Comparison of ENCODE assay signal across 22 mouse cellular contexts in the genomic region with DNA sequence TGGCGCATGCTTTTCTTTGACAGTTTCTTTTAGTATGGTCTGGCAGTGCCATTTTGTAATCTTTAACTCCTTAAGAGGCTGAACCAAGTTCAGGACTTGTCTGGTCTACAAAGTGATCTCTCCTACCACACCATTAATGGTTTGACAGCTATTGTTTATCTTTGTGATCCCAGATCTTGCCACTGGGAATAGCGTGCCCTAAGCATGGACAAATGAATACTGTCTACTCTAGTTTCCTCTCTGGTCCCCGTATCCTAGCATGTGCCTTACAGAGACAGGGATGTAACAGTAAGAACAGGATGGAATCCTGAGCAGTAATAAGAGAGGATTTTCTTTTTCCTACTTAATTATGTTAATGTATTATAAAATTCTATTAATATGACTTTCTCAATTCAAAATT.
DNase-seq lines count a peak whose midpoint lies in the region; ATAC-seq and TF ChIP-seq lines count a peak whose summit lies in the region.
"Had no signal": no experiment of that assay in that cellular context is flagged by ENCODE, and none has a peak within 500 bp of the region (broad histone marks: within the 10 kb centered on the region; RNA-seq: fewer than 3 reads in every experiment).

No protein-coding gene starts in this region.

- no peak overlapping the region for H3K4me3 ChIP-seq in heart, embryonic 16.5 days (ENCODE audit: low read length)
- H3K4me3 ChIP-seq in lung, embryonic 14.5 days (ENCODE audit: low read depth, low read length) = no peak overlapping the region
- no peak overlapping the region for H3K4me3 ChIP-seq in lung, embryonic 16.5 days (ENCODE audit: low read length)
- H3K4me3 ChIP-seq: embryonic facial prominence, embryonic 13.5 days; embryonic facial prominence, embryonic 15.5 days; erythroblast, embryonic 14.5 days; forebrain, embryonic 10.5 days; forebrain, embryonic 12.5 days had no signal

- no peaks in the 10 kb centered on the region for H3K27me3 ChIP-seq in heart, embryonic 16.5 days (ENCODE audit: control insufficient read depth, insufficient read depth, low read length)
- no peaks in the 10 kb centered on the region for H3K27me3 ChIP-seq in lung, embryonic 14.5 days (ENCODE audit: insufficient read depth, low read length)
- no peaks in the 10 kb centered on the region for H3K27me3 ChIP-seq in lung, embryonic 16.5 days (ENCODE audit: control insufficient read depth, insufficient read depth, low read depth, low read length)
- H3K27me3 ChIP-seq: embryonic facial prominence, embryonic 13.5 days; embryonic facial prominence, embryonic 15.5 days; forebrain, embryonic 12.5 days had no signal

- H3K36me3 ChIP-seq in heart, embryonic 16.5 days (ENCODE audit: control insufficient read depth, insufficient read depth) = peaks cover 3% of the 10 kb centered on the region; the same call in 1 of the 2 replicates
- H3K36me3 ChIP-seq in lung, embryonic 14.5 days (ENCODE audit: insufficient read depth) = no peaks in the 10 kb centered on the region
- H3K36me3 ChIP-seq in lung, embryonic 16.5 days (ENCODE audit: control insufficient read depth, insufficient read depth, low read length) = no peaks in the 10 kb centered on the region
- H3K36me3 ChIP-seq: embryonic facial prominence, embryonic 13.5 days; embryonic facial prominence, embryonic 15.5 days; forebrain, embryonic 12.5 days had no signal

- peaks cover 5% of the 10 kb centered on the region for H3K4me1 ChIP-seq in heart, embryonic 16.5 days (ENCODE audit: control insufficient read depth, insufficient read depth, low read length)
- peaks cover 8% of the 10 kb centered on the region for H3K4me1 ChIP-seq in lung, embryonic 14.5 days (ENCODE audit: insufficient read depth)
- H3K4me1 ChIP-seq in lung, embryonic 16.5 days (replicated peaks; ENCODE audit: control insufficient read depth, insufficient read depth, low read length) = peaks cover 5% of the 10 kb centered on the region
- H3K4me1 ChIP-seq: embryonic facial prominence, embryonic 13.5 days; embryonic facial prominence, embryonic 15.5 days; forebrain, embryonic 10.5 days; forebrain, embryonic 12.5 days had no signal

- DNase-seq in heart, postnatal 14 days = no peak
- DNase-seq in lung, embryonic 14.5 days = peak; percentile 40
- no peak for DNase-seq in lung, postnatal 14 days
- no peak for DNase-seq in lung, postnatal 25 days (ENCODE audit: low spot score)
- DNase-seq: adrenal gland, adult 2 months; adrenal gland, postnatal 10 days; adrenal gland, postnatal 25 days; cerebellum, adult 11 months; cerebellum, adult 18-20 months; cerebellum, adult 8-10 months; cerebellum, adult 9-11 months; cerebellum, postnatal 14 days; cerebellum, postnatal 36 days; embryo, embryonic 11 days had no signal

- H3K9me3 ChIP-seq in heart, embryonic 16.5 days (replicated peaks; ENCODE audit: control insufficient read depth, low read length) = no peaks in the 10 kb centered on the region
- no peaks in the 10 kb centered on the region for H3K9me3 ChIP-seq in lung, embryonic 14.5 days (ENCODE audit: low read depth, low read length)
- H3K9me3 ChIP-seq in lung, embryonic 16.5 days (ENCODE audit: control insufficient read depth, low read length) = no peaks in the 10 kb centered on the region
- H3K9me3 ChIP-seq: embryonic facial prominence, embryonic 13.5 days; embryonic facial prominence, embryonic 15.5 days; forebrain, embryonic 10.5 days; forebrain, embryonic 12.5 days had no signal

- 57% methylated on average over 3 of the region's 3 CpGs for WGBS in heart, embryonic 16.5 days
- 32% methylated on average over 3 of the region's 3 CpGs for WGBS in lung, embryonic 14.5 days
- WGBS in lung, embryonic 16.5 days = 37% methylated on average over 3 of the region's 3 CpGs

- no peak for TF ChIP-seq CTCF in lung, embryonic 14.5 days (IDR thresholded peaks at IDR 0.05; ENCODE audit: low read depth)

- no peak for ATAC-seq in heart, embryonic 16.5 days (replicated peaks; ENCODE audit: extremely low read depth, insufficient read depth, low FRiP score)
- peak; percentile 73; the same call in 1 of the 2 replicates for ATAC-seq in lung, embryonic 14.5 days (ENCODE audit: insufficient read depth)
- ATAC-seq in lung, embryonic 16.5 days (ENCODE audit: low read depth) = peak; percentile 65
- ATAC-seq: forebrain, embryonic 14.5 days had no signal

- no peak overlapping the region for H3K9ac ChIP-seq in heart, embryonic 16.5 days (ENCODE audit: low read length)
- H3K9ac ChIP-seq in lung, embryonic 14.5 days = no peak overlapping the region
- no peak overlapping the region for H3K9ac ChIP-seq in lung, embryonic 16.5 days (ENCODE audit: low read length)
- H3K9ac ChIP-seq: embryonic facial prominence, embryonic 13.5 days; embryonic facial prominence, embryonic 15.5 days; forebrain, embryonic 12.5 days had no signal

- intact Hi-C loops in heart, postnatal 14 days (cut with DNase I) = loop anchor here (5.0 kb wide), 1 partner anchor 530 kb away; no protein-coding TSS in a partner anchor

- H3K27ac ChIP-seq in heart, embryonic 16.5 days (ENCODE audit: low read length) = peak overlapping the region; percentile 35; the same call in 1 of the 2 replicates
- H3K27ac ChIP-seq in lung, embryonic 14.5 days (ENCODE audit: low read depth) = peak overlapping the region; percentile 60; the same call in 1 of the 2 replicates
- peak overlapping the region; percentile 70 for H3K27ac ChIP-seq in lung, embryonic 16.5 days (ENCODE audit: low read length)
- H3K27ac ChIP-seq: embryonic facial prominence, embryonic 13.5 days; embryonic facial prominence, embryonic 15.5 days; forebrain, embryonic 10.5 days; forebrain, embryonic 12.5 days had no signal

- H3K4me2 ChIP-seq in heart, embryonic 16.5 days (ENCODE audit: low read depth, low read length) = no peak overlapping the region
- no peak overlapping the region for H3K4me2 ChIP-seq in lung, embryonic 14.5 days
- H3K4me2 ChIP-seq in lung, embryonic 16.5 days (ENCODE audit: low read depth, low read length) = peak overlapping the region; percentile 14; the same call in 1 of the 2 replicates
- H3K4me2 ChIP-seq: embryonic facial prominence, embryonic 13.5 days; embryonic facial prominence, embryonic 15.5 days; forebrain, embryonic 12.5 days had no signal
